Mouse (Mus musculus) neural tube, embryonic 15.5 days (tissue): ENCODE data around the gene Gng3. TPM values are rescaled to one million over a fixed set of nuclear protein-coding genes. Genes with fewer than 3 reads are reported as not detected.
A peak's percentile ranks its signal among the peaks of the same experiment; 100 is the strongest.
"Not testable (repeated sequence)": the region's sequence is repeated elsewhere in the genome, so short reads cannot be mapped to it uniquely, and the experiment has no call there.

ENCODE experiments used
- ATAC-seq: fragments of 200-750 bp; cut with Nextera tagmentation; 2 replicates; pipeline ENCODE4 v1.8.0; 2017; ENCODE audit warnings: mild to moderate bottlenecking, moderate TSS enrichment, moderate library complexity; ENCODE audit not compliant: low FRiP score
- H3K27ac ChIP-seq: fragments of 300-500 bp; sonication (generic); replicated peaks from 2 replicates; pipeline ENCODE4 v1.5.1; 2015; ENCODE audit warnings: mild to moderate bottlenecking, inconsistent platforms
- H3K27me3 ChIP-seq: fragments of 300-500 bp; sonication (generic); replicated peaks from 2 replicates; pipeline ENCODE4 v1.6.1; 2015; ENCODE audit warnings: inconsistent platforms
- H3K36me3 ChIP-seq: fragments of 300-500 bp; sonication (generic); 2 replicates; pipeline ENCODE4 v1.6.1; 2015; ENCODE audit warnings: inconsistent platforms
- H3K4me1 ChIP-seq: fragments of 300-500 bp; sonication (generic); 2 replicates; pipeline ENCODE4 v1.6.1; 2015; ENCODE audit warnings: inconsistent platforms
- H3K4me2 ChIP-seq: fragments of 300-500 bp; sonication (generic); 2 replicates; pipeline ENCODE4 v1.6.1; 2015; ENCODE audit warnings: inconsistent platforms, mild to moderate bottlenecking, moderate library complexity
- H3K4me3 ChIP-seq: fragments of 300-500 bp; sonication (generic); replicated peaks from 2 replicates; pipeline ENCODE4 v1.5.1; 2015; ENCODE audit warnings: mild to moderate bottlenecking, inconsistent platforms
- H3K9ac ChIP-seq: fragments of 300-500 bp; sonication (generic); replicated peaks from 2 replicates; pipeline ENCODE4 v1.6.1; 2015; ENCODE audit warnings: mild to moderate bottlenecking, inconsistent platforms
- H3K9me3 ChIP-seq: fragments of 300-500 bp; sonication (generic); replicated peaks from 2 replicates; pipeline ENCODE4 v1.6.1; 2016; ENCODE audit warnings: inconsistent platforms
- WGBS: fragments of 180-500 bp; shearing (Covaris S2); methylation state at CpG from one replicate; pipeline ENCODE4 v1.1.7; 2015; ENCODE audit warnings: mixed read lengths; 5-methylcytosine and 5-hydroxymethylcytosine counted together
- polyA plus RNA-seq: library from polyadenylated mRNA; unstranded; fragments of >200 nt; fragmentation: Nextera tagmentation; extraction: Ambion mirVana; gene quantifications from 2 replicates; pipeline ENCODE4 v1.2.1, GENCODE M21; 2015

Gng3 gene
- polyA plus RNA-seq, 1 experiment from 2014 or later = 512 TPM

- peaks cover 36% of the 10 kb centered on the region for H3K36me3 ChIP-seq
- no peak overlapping the region for H3K4me3 ChIP-seq
- H3K27ac ChIP-seq = no peak overlapping the region
- H3K9ac ChIP-seq = no peak overlapping the region
- H3K27me3 ChIP-seq = no peaks in the 10 kb centered on the region
- no peaks in the 10 kb centered on the region for H3K9me3 ChIP-seq
- 89% methylated on average over 6 of the region's 6 CpGs for WGBS
- ATAC-seq = no peak
- H3K4me1 ChIP-seq = peaks cover 43% of the 10 kb centered on the region
- no peak overlapping the region for H3K4me2 ChIP-seq
These were observed 4.0 kb upstream of the Gng3 start for GRCm38 (mm10) chr19:8842961-8843360.

GRCm38 (mm10) chr19:8841012-8841411, 2.0 kb upstream of the Gng3 start:
- no peaks in the 10 kb centered on the region for H3K27me3 ChIP-seq
- peak overlapping the region; percentile 83 for H3K4me2 ChIP-seq
- peaks cover 54% of the 10 kb centered on the region for H3K4me1 ChIP-seq
- H3K9ac ChIP-seq = peak overlapping the region; percentile 75
- no peak overlapping the region for H3K27ac ChIP-seq
- 91% methylated on average over 7 of the region's 7 CpGs for WGBS
- H3K36me3 ChIP-seq = peaks cover 17% of the 10 kb centered on the region
- ATAC-seq = no peak
- H3K9me3 ChIP-seq = no peaks in the 10 kb centered on the region
- peak overlapping the region; percentile 54 for H3K4me3 ChIP-seq

DNA sequence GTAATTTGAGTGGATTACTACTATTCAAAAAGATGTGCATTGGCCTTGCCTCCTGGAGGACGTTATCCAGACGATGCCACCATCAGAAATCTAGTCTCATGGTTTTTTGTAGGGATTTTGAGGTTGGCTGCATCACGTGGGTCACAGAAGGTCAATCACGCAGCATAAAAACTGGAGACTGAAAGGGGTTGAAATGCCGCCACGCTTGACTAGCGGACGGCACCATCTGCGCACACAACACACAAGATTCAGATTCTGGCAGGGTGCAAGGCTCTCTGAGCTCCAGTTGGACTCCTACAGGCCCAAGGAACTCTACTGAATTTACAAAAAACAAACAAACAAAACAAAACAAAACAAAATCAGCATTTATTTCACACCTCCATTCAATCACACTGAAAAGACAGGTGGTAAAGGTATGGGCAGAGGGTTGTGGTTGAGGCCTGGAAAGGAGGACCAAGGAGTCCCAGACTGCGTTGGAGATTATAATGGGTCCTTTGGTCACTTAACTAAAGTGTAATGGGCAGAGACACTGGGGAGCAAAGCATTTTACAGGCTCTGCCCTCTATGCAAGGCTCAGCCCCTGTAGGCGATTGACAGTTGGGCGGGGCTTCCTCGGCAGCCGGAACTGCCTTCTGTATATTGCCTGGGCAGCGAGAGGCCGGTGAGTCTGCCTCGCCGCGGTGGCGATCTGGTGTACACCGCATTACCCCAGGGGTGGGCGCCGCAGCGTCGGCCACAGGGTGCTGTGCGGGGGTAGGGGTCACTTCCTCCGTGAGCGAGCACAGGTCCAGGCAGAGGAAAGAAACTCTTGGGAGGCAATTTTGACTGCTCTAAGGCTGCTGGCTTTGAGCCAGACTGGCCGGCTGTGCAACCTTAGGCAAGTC, 1.2 kb upstream of the Gng3 start:
- H3K4me1 ChIP-seq = peaks cover 54% of the 10 kb centered on the region
- no peaks in the 10 kb centered on the region for H3K27me3 ChIP-seq
- no peaks in the 10 kb centered on the region for H3K9me3 ChIP-seq
- H3K4me2 ChIP-seq = peak overlapping the region; percentile 83
- H3K36me3 ChIP-seq = peaks cover 19% of the 10 kb centered on the region
- ATAC-seq = no peak; the same call in 1 of the 2 replicates
- peak overlapping the region; percentile 54 for H3K4me3 ChIP-seq
- peak overlapping the region; percentile 98 for H3K27ac ChIP-seq
- peak overlapping the region; percentile 75 for H3K9ac ChIP-seq
- WGBS = 16% methylated on average over 29 of the region's 29 CpGs

GRCm38 (mm10) chr19:8838041-8838730, 808 bp downstream of the Gng3 start:
- 9% methylated on average over 15 of the region's 15 CpGs for WGBS
- peak; percentile 20; the same call in 1 of the 2 replicates for ATAC-seq
- Histone ChIP-seq H3K36me3 (peaks cover 39% of the 10 kb centered on the region), H3K4me3 (peak overlapping the region; percentile 54), H3K27me3 (no peaks in the 10 kb centered on the region), H3K9ac (peak overlapping the region; percentile 75), H3K4me2 (peak overlapping the region; percentile 83), H3K9me3 (no peaks in the 10 kb centered on the region), H3K27ac (peak overlapping the region; percentile 98), H3K4me1 (peaks cover 43% of the 10 kb centered on the region)

- Histone ChIP-seq H3K27me3 (no peaks in the 10 kb centered on the region), H3K4me2 (peak within 1 kb of the TSS; percentile 83), H3K36me3 (peaks cover 39% of the 10 kb centered on the region), H3K9ac (peak within 1 kb of the TSS; percentile 75), H3K4me3 (peak within 1 kb of the TSS; percentile 54), H3K27ac (peak within 1 kb of the TSS; percentile 98), H3K4me1 (peaks cover 42% of the 10 kb centered on the region), H3K9me3 (no peaks in the 10 kb centered on the region)
- under 1% methylated on average over 38 of the region's 38 CpGs for WGBS
- ATAC-seq = peak; percentile 73
These were observed 1.7 kb downstream of the Gng3 start, which contains the start of gene Bscl2 for GRCm38 (mm10) chr19:8837251-8837791. Bscl2 (plus strand) TSS chr19:8837467.

- WGBS = 98% methylated on average over 10 of the region's 10 CpGs
- peaks cover 34% of the 10 kb centered on the region for H3K4me1 ChIP-seq
- not testable (repeated sequence) for H3K9me3 ChIP-seq, H3K4me3 ChIP-seq, ATAC-seq, H3K9ac ChIP-seq, H3K27me3 ChIP-seq
- peak overlapping the region; percentile 98; the same call in 1 of the 2 replicates for H3K27ac ChIP-seq
- H3K36me3 ChIP-seq = peaks cover 46% of the 10 kb centered on the region
- H3K4me2 ChIP-seq = peak overlapping the region; percentile 83; the same call in 1 of the 2 replicates
These were observed 2.7 kb downstream of the Gng3 start for GRCm38 (mm10) chr19:8836327-8836726.

- Histone ChIP-seq H3K9ac (no peak overlapping the region), H3K9me3 (no peaks in the 10 kb centered on the region), H3K4me3 (no peak overlapping the region), H3K27ac (no peak overlapping the region), H3K27me3 (no peaks in the 10 kb centered on the region), H3K4me1 (peaks cover 11% of the 10 kb centered on the region), H3K4me2 (no peak overlapping the region), H3K36me3 (peaks cover 79% of the 10 kb centered on the region)
- 90% methylated on average over 4 of the region's 4 CpGs for WGBS
- ATAC-seq = no peak
These were observed 6.0 kb downstream of the Gng3 start for GRCm38 (mm10) chr19:8832971-8833370.

GRCm38 (mm10) chr19:8831262-8831661, 7.7 kb downstream of the Gng3 start:
- Histone ChIP-seq H3K36me3 (peaks cover 96% of the 10 kb centered on the region), H3K27ac (no peak overlapping the region), H3K9ac (no peak overlapping the region), H3K4me3 (no peak overlapping the region), H3K4me2 (no peak overlapping the region), H3K4me1 (peaks cover 2% of the 10 kb centered on the region), H3K27me3 (no peaks in the 10 kb centered on the region), H3K9me3 (no peaks in the 10 kb centered on the region)
- WGBS = 82% methylated on average over 11 of the region's 11 CpGs
- ATAC-seq = no peak

- 90% methylated on average over 8 of the region's 8 CpGs for WGBS
- Histone ChIP-seq H3K4me2 (no peak overlapping the region), H3K27ac (no peak overlapping the region), H3K9ac (no peak overlapping the region), H3K9me3 (no peaks in the 10 kb centered on the region), H3K36me3 (peaks cover 97% of the 10 kb centered on the region), H3K27me3 (no peaks in the 10 kb centered on the region), H3K4me1 (no peaks in the 10 kb centered on the region; the same call in 1 of the 2 replicates), H3K4me3 (no peak overlapping the region)
- ATAC-seq = no peak
These were observed 8.3 kb downstream of the Gng3 start for GRCm38 (mm10) chr19:8830664-8831063.

- no peak for ATAC-seq
These were observed 9.3 kb downstream of the Gng3 start, which contains the start of gene AC129217.1 for GRCm38 (mm10) chr19:8829660-8830059. AC129217.1 (plus strand) TSS chr19:8829773.

DNA sequence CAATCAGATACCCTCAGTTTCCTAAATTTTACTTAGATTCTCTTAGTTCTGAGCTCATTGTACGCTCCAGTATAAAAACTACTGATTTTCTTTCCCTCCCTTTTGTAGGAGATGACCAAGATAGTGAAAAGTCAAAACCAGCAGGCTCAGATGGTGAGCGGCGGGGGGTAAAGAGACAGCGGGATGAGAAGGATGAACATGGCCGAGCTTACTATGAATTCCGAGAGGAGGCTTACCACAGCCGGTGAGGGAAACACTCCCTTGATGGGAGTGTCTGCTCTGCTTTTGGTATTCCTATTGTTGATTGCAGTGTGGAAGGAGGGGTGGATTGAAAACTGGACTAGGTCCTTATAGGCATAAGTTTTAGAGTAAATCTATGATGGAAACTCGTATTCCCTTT, 16.3 kb downstream of the Gng3 start:
- Histone ChIP-seq H3K27me3 (no peaks in the 10 kb centered on the region), H3K4me1 (peaks cover 34% of the 10 kb centered on the region), H3K4me2 (peak overlapping the region; percentile 95), H3K36me3 (peaks cover 49% of the 10 kb centered on the region), H3K27ac (no peak overlapping the region), H3K9ac (0 out of 2 replicates have a peak overlapping the region, but pooled peaks have one; percentile 10), H3K9me3 (no peaks in the 10 kb centered on the region), H3K4me3 (peak overlapping the region; percentile 83; the same call in 1 of the 2 replicates)
- 59% methylated on average over 8 of the region's 8 CpGs for WGBS
- ATAC-seq = no peak

More at GRCm38 (mm10) chr19:8829660-8830059, 9.3 kb downstream of the Gng3 start, which contains the start of gene AC129217.1:
- no peaks in the 10 kb centered on the region for H3K9me3 ChIP-seq
- no peak within 1 kb of the TSS for H3K27ac ChIP-seq
- 92% methylated on average over 8 of the region's 8 CpGs for WGBS
- H3K9ac ChIP-seq = no peak within 1 kb of the TSS
- H3K27me3 ChIP-seq = no peaks in the 10 kb centered on the region
- H3K4me1 ChIP-seq = no peaks in the 10 kb centered on the region
- H3K4me3 ChIP-seq = no peak within 1 kb of the TSS
- no peak within 1 kb of the TSS for H3K4me2 ChIP-seq
- H3K36me3 ChIP-seq = peaks cover 95% of the 10 kb centered on the region
